Mouse (Mus musculus) heart, postnatal 0 days (tissue): ENCODE measurements around the gene Tbc1d5.

Experiments used
- CTCF ChIP-seq: IDR thresholded peaks from 2 replicates; pipeline ENCODE4 v1.5.1; 2016; ENCODE audit warnings: antibody characterized with exemption, control low read depth, low read depth
- EP300 ChIP-seq: IDR thresholded peaks from 2 replicates; pipeline ENCODE4 v1.6.1; 2016; ENCODE audit warnings: antibody characterized with exemption, low read depth

DNA sequence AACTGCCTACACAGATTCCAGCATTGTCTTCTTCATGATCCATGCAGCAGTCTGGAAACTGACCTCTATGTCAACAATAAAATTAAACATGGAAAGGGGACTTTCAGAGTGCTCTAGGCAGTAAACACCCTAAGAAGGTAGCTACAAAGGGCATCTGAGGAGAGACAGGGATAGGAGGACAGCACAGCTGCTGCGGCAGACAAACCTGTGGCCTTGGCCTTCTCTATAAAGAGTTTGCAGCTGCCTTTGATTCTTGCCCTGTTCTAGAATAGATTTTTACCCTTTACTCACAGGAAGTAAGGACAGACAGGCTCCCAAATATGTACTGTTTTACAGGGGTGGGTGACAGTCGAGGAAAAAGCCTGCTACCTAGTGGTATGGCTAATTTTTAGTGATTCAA lies 440.7 kb downstream of the Tbc1d5 start:
- TF ChIP-seq CTCF = no peak
- no peak for TF ChIP-seq EP300
